Mouse (Mus musculus) hindbrain, postnatal 0 days (tissue): Measurements from ENCODE around the gene Nr0b2. TPM values are rescaled to one million over a fixed set of nuclear protein-coding genes. Genes with fewer than 3 reads are reported as not detected.

Source experiments
- ATAC-seq: fragments of 200-750 bp; cut with Nextera tagmentation; 2 replicates; pipeline ENCODE4 v1.8.0; 2017; ENCODE audit warnings: mild to moderate bottlenecking, moderate TSS enrichment, moderate library complexity
- DNase-seq: peaks from one replicate; pipeline ENCODE4 v3.0.0-alpha.2; 2015; ENCODE audit warnings: low spot score
- H3K27ac ChIP-seq: fragments of 300-500 bp; sonication (generic); 2 replicates; pipeline ENCODE4 v1.5.1; 2014; ENCODE audit warnings: mild to moderate bottlenecking
- H3K27me3 ChIP-seq: fragments of 300-500 bp; sonication (generic); 2 replicates; pipeline ENCODE4 v1.6.1; 2014; ENCODE audit warnings: low read length, mixed read lengths; ENCODE audit not compliant: insufficient read depth
- H3K36me3 ChIP-seq: fragments of 300-500 bp; sonication (generic); 2 replicates; pipeline ENCODE4 v1.6.1; 2014; ENCODE audit warnings: low read length, mixed read lengths; ENCODE audit not compliant: insufficient read depth
- H3K4me1 ChIP-seq: fragments of 300-500 bp; sonication (generic); 2 replicates; pipeline ENCODE4 v1.6.1; 2014; ENCODE audit warnings: antibody characterized with exemption, low read length, mixed read lengths; ENCODE audit not compliant: insufficient read depth
- H3K4me2 ChIP-seq: fragments of 300-500 bp; sonication (generic); 2 replicates; pipeline ENCODE4 v1.6.1; 2014; ENCODE audit warnings: low read depth, mild to moderate bottlenecking, low read length, moderate library complexity, mixed read lengths
- H3K4me3 ChIP-seq: fragments of 300-500 bp; sonication (generic); 2 replicates; pipeline ENCODE4 v1.5.1; 2014; ENCODE audit warnings: low read length
- H3K9ac ChIP-seq: fragments of 300-500 bp; sonication (generic); replicated peaks from 2 replicates; pipeline ENCODE4 v1.6.1; 2014; ENCODE audit warnings: mild to moderate bottlenecking, low read length, moderate library complexity, mixed read lengths
- H3K9me3 ChIP-seq: fragments of 300-500 bp; sonication (generic); 2 replicates; pipeline ENCODE4 v1.6.1; 2016; ENCODE audit warnings: low read length, mixed read lengths
- CTCF ChIP-seq: IDR thresholded peaks from 2 replicates; pipeline ENCODE4 v1.5.1; 2016; ENCODE audit warnings: antibody characterized with exemption, control low read depth, low read depth
- WGBS: fragments of 180-500 bp; shearing (Covaris S2); extraction: QIAGEN DNeasy Blood & Tissue Kit; methylation state at CpG from one replicate; pipeline ENCODE4 v1.1.7; 2014; 5-methylcytosine and 5-hydroxymethylcytosine counted together
- polyA plus RNA-seq: library from polyadenylated mRNA; unstranded; fragments of >200 nt; fragmentation: Nextera tagmentation; extraction: Ambion mirVana; gene quantifications from 2 replicates; pipeline ENCODE4 v1.2.1, GENCODE M21; 2015
- total RNA-seq: library from RNA; depleted of rRNA; stranded (reverse); fragments of >200 nt; gene quantifications from 2 replicates; pipeline ENCODE4 v1.2.3, GENCODE M21; 2014

Gene Nr0b2
- total and polyA plus RNA-seq, 2 experiments from 2014 or later, result 0.21 to 0.47 TPM

DNA sequence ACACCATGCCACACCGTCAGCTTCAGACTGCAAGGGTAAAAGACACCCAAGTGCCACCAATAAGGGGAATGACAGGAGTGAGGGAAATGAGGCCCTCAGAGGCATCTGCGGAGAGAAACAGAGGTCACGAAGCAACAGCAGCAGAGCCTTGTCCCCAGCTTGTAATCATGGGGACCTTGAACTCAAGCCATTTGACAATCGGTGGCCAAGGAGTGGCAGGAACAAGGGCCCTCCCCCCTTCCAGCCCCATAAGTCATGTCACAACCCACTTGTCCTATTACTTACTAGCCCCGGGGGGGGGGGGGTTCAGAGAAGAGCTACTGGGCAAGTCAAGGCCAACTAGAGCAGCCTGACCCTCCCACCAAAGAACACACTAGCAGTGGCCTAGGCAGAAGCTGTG is 16.5 kb upstream of the Nr0b2 start:
- WGBS, result 92% methylated on average over 5 of the region's 5 CpGs
- H3K9ac ChIP-seq, result no peak overlapping the region
- no peak overlapping the region for H3K27ac ChIP-seq
- no peaks in the 10 kb centered on the region for H3K27me3 ChIP-seq
- no peak overlapping the region for H3K4me3 ChIP-seq
- H3K36me3 ChIP-seq, result peaks cover 70% of the 10 kb centered on the region
- DNase-seq (no peak), ATAC-seq (no peak)
- no peaks in the 10 kb centered on the region for H3K4me1 ChIP-seq
- no peak overlapping the region for H3K4me2 ChIP-seq
- no peaks in the 10 kb centered on the region for H3K9me3 ChIP-seq
- TF ChIP-seq CTCF, result no peak

GRCm38 (mm10) chr4:133545272-133546231 is 7.6 kb upstream of the Nr0b2 start, which contains the start of gene Nudc:
Gene Nudc (minus strand): TSS chr4:133545996.
- H3K4me3 ChIP-seq, result peak within 1 kb of the TSS; percentile 80
- peak within 1 kb of the TSS; percentile 76 for H3K9ac ChIP-seq
- peak within 1 kb of the TSS; percentile 80 for H3K27ac ChIP-seq
- peak; percentile 99 for ATAC-seq
- TF ChIP-seq CTCF, result no peak
- no peaks in the 10 kb centered on the region for H3K9me3 ChIP-seq
- H3K27me3 ChIP-seq, result no peaks in the 10 kb centered on the region
- DNase-seq, result peak; percentile 97
- peaks cover 7% of the 10 kb centered on the region; the same call in 1 of the 2 replicates for H3K36me3 ChIP-seq
- peaks cover 10% of the 10 kb centered on the region for H3K4me1 ChIP-seq
- under 1% methylated on average over 73 of the region's 77 CpGs for WGBS
- peak within 1 kb of the TSS; percentile 71 for H3K4me2 ChIP-seq

- TF ChIP-seq CTCF, result no peak
- Histone ChIP-seq H3K4me2 (no peak overlapping the region), H3K9ac (no peak overlapping the region), H3K4me3 (no peak overlapping the region), H3K27me3 (no peaks in the 10 kb centered on the region), H3K4me1 (no peaks in the 10 kb centered on the region), H3K27ac (no peak overlapping the region), H3K9me3 (no peaks in the 10 kb centered on the region), H3K36me3 (no peaks in the 10 kb centered on the region)
- no peak for ATAC-seq
- WGBS, result 67% methylated on average over 1 of the region's 1 CpGs
- no peak for DNase-seq
Observed at GRCm38 (mm10) chr4:133552029-133552428, 1.1 kb upstream of the Nr0b2 start.

GRCm38 (mm10) chr4:133553448-133554330 is 513 bp downstream of the Nr0b2 start:
- Histone ChIP-seq H3K4me2 (no peak overlapping the region), H3K9me3 (no peaks in the 10 kb centered on the region), H3K9ac (no peak overlapping the region), H3K27ac (no peak overlapping the region), H3K27me3 (no peaks in the 10 kb centered on the region), H3K4me3 (no peak overlapping the region), H3K36me3 (no peaks in the 10 kb centered on the region), H3K4me1 (no peaks in the 10 kb centered on the region)
- TF ChIP-seq CTCF, result no peak
- ATAC-seq (no peak), DNase-seq (no peak)
- 77% methylated on average over 19 of the region's 19 CpGs for WGBS

DNA sequence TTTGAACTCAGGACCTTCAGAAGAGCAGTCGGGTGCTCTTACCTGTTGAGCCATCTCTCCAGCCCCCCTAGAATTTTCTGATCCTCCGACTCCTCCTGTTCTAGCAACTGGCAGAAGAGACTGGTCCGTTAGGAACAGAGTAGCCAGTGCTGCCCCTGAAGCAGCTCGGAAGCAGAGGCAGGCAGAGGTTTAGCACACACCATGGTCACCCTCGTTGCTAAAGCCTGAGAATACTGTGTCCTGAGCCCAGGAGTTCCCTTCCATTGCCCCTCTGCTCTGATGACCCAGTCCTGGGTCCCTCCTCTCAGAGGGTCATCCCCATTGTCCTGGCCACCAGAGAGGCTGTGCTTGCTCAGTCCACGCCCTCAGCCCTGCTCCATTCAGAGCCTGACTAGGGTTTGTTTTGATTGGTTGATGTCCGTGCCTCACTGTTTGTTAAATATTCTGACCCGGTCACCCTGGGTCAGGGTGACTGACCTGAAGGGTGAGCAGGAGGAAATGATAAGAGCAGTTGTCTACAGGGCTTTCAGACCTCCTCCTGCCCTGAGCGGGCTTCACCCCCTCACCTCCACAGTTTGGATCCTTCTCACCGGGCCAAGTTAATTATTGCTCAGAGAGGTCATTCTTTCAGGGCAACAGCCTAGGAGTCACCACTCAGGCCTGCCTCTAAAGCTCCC is 4.0 kb downstream of the Nr0b2 start:
- Histone ChIP-seq H3K9ac (no peak overlapping the region), H3K4me1 (no peaks in the 10 kb centered on the region), H3K27me3 (no peaks in the 10 kb centered on the region), H3K9me3 (no peaks in the 10 kb centered on the region), H3K4me2 (no peak overlapping the region), H3K27ac (no peak overlapping the region), H3K4me3 (no peak overlapping the region), H3K36me3 (no peaks in the 10 kb centered on the region)
- DNase-seq (no peak), ATAC-seq (no peak)
- TF ChIP-seq CTCF, result no peak
- WGBS, result 27% methylated on average over 10 of the region's 10 CpGs

- no peaks in the 10 kb centered on the region for H3K9me3 ChIP-seq
- no peak overlapping the region for H3K27ac ChIP-seq
- H3K36me3 ChIP-seq, result no peaks in the 10 kb centered on the region
- no peak overlapping the region for H3K9ac ChIP-seq
- DNase-seq (no peak), ATAC-seq (no peak)
- 85% methylated on average over 4 of the region's 4 CpGs for WGBS
- no peak overlapping the region for H3K4me2 ChIP-seq
- TF ChIP-seq CTCF, result no peak
- H3K4me1 ChIP-seq, result no peaks in the 10 kb centered on the region
- H3K27me3 ChIP-seq, result no peaks in the 10 kb centered on the region
- H3K4me3 ChIP-seq, result no peak overlapping the region
Observed at GRCm38 (mm10) chr4:133559846-133560245, 6.7 kb downstream of the Nr0b2 start.
